Mouse (Mus musculus) myocyte (in vitro differentiated cells): Measurements from ENCODE around the gene Gm49358. TPM values are rescaled to one million over a fixed set of nuclear protein-coding genes. Genes with fewer than 3 reads are reported as not detected.

ENCODE experiments used
- H3K27me3 ChIP-seq: one replicate; pipeline ENCODE4 v1.6.1; 2011; ENCODE audit not compliant: control insufficient read depth, insufficient read depth, insufficient read length
- H3K36me3 ChIP-seq: one replicate; pipeline ENCODE4 v1.6.1; 2011; ENCODE audit not compliant: control insufficient read depth, insufficient read depth
- H3K4me2 ChIP-seq: one replicate; pipeline ENCODE4 v1.6.1; 2011; ENCODE audit warnings: low read depth, control low read depth
- H3K4me3 ChIP-seq: one replicate; pipeline ENCODE4 v1.5.1; 2011; ENCODE audit warnings: mild to moderate bottlenecking, control low read depth, moderate library complexity
- H3K79me2 ChIP-seq: one replicate; pipeline ENCODE4 v1.6.1; 2011; ENCODE audit not compliant: control insufficient read depth, insufficient read depth
- H3ac ChIP-seq: one replicate; pipeline ENCODE4 v1.6.1; 2011; ENCODE audit not compliant: control insufficient read depth, insufficient read length
- CEBPB ChIP-seq: IDR thresholded peaks from 2 replicates; pipeline ENCODE4 v1.6.1; 2011; ENCODE audit warnings: mild to moderate bottlenecking, moderate library complexity; ENCODE audit not compliant: poor library complexity, insufficient read depth, severe bottlenecking
- E2F4 ChIP-seq: IDR thresholded peaks from one replicate; pipeline ENCODE4 v1.6.1; 2011; ENCODE audit warnings: mild to moderate bottlenecking, control low read depth, moderate library complexity; ENCODE audit not compliant: insufficient read depth
- MAX ChIP-seq: IDR thresholded peaks from one replicate; pipeline ENCODE4 v1.6.1; 2011; ENCODE audit warnings: low read depth, mild to moderate bottlenecking, control low read depth
- MYOD1 ChIP-seq, 3 experiments: IDR thresholded peaks; one replicate each; pipeline ENCODE4 v1.6.1; 2011; ENCODE audit warnings: control low read depth in 2 of 3, low read depth in 2 of 3, mild to moderate bottlenecking in 2 of 3, moderate library complexity in 1 of 3; ENCODE audit not compliant: insufficient read length in 2 of 3, control insufficient read depth in 1 of 3
- MYOG ChIP-seq, 3 experiments: IDR thresholded peaks; one replicate each; pipeline ENCODE4 v1.6.1; 2011; ENCODE audit warnings: control low read depth in 2 of 3, low read depth in 2 of 3, mild to moderate bottlenecking in 2 of 3; ENCODE audit not compliant: insufficient read length in 2 of 3, control insufficient read depth in 1 of 3, insufficient read depth in 1 of 3
- POLR2A ChIP-seq: IDR thresholded peaks from one replicate; pipeline ENCODE4 v1.6.1; 2011; ENCODE audit warnings: low read depth, mild to moderate bottlenecking, control low read depth, moderate library complexity; ENCODE audit not compliant: insufficient read length
- POLR2AphosphoS2 ChIP-seq: IDR thresholded peaks from one replicate; pipeline ENCODE4 v1.6.1; 2011; ENCODE audit warnings: low read depth, control low read depth; ENCODE audit not compliant: insufficient read length
- REST ChIP-seq: IDR thresholded peaks from one replicate; pipeline ENCODE4 v1.6.1; 2011; ENCODE audit warnings: mild to moderate bottlenecking, control low read depth, moderate library complexity; ENCODE audit not compliant: insufficient read depth, insufficient read length
- SRF ChIP-seq: IDR thresholded peaks from one replicate; pipeline ENCODE4 v1.6.1; 2011; ENCODE audit warnings: low read depth; ENCODE audit not compliant: control insufficient read depth, insufficient read length
- TCF12 ChIP-seq: IDR thresholded peaks from one replicate; pipeline ENCODE4 v1.6.1; 2011; ENCODE audit warnings: mild to moderate bottlenecking, control low read depth; ENCODE audit not compliant: poor library complexity, insufficient read depth, severe bottlenecking
- TCF3 ChIP-seq: IDR thresholded peaks from one replicate; pipeline ENCODE4 v1.6.1; 2011; ENCODE audit warnings: low read depth, control low read depth; ENCODE audit not compliant: insufficient read length
- USF1 ChIP-seq: IDR thresholded peaks from one replicate; pipeline ENCODE4 v1.6.1; 2011; ENCODE audit warnings: low read depth, mild to moderate bottlenecking, control low read depth, moderate library complexity
- polyA plus RNA-seq: library from polyadenylated mRNA; unstranded; fragments of >200 nt; fragmentation: generic; extraction: Trizol; gene quantifications from one replicate; pipeline ENCODE4 v1.2.1, GENCODE M21; 2012; ENCODE audit warnings: missing spikeins

The Gm49358 gene
- polyA plus RNA-seq, 1 experiment: not detected

- no peaks in the 10 kb centered on the region for H3K36me3 ChIP-seq
- no peak for TF ChIP-seq TCF3
- TF ChIP-seq MAX: no peak
- TF ChIP-seq MYOG (IDR thresholded peaks at IDR 0.05; ENCODE audit: control insufficient read depth in 1 of 3, insufficient read depth in 1 of 3, insufficient read length in 2 of 3, low read depth in 2 of 3): no peak
- TF ChIP-seq MYOD1 (IDR thresholded peaks at IDR 0.05; ENCODE audit: control insufficient read depth in 1 of 3, insufficient read length in 2 of 3, low read depth in 2 of 3): no peak
- no peak for TF ChIP-seq SRF
- TF ChIP-seq POLR2AphosphoS2: no peak
- no peak for TF ChIP-seq TCF12
- H3ac ChIP-seq: no peak overlapping the region
- H3K79me2 ChIP-seq: no peaks in the 10 kb centered on the region
- no peaks in the 10 kb centered on the region for H3K27me3 ChIP-seq
- no peak overlapping the region for H3K4me3 ChIP-seq
- no peak overlapping the region for H3K4me2 ChIP-seq
Observed at GRCm38 (mm10) chr10:86742918-86743317, 20.9 kb upstream of the Gm49358 start.

DNA sequence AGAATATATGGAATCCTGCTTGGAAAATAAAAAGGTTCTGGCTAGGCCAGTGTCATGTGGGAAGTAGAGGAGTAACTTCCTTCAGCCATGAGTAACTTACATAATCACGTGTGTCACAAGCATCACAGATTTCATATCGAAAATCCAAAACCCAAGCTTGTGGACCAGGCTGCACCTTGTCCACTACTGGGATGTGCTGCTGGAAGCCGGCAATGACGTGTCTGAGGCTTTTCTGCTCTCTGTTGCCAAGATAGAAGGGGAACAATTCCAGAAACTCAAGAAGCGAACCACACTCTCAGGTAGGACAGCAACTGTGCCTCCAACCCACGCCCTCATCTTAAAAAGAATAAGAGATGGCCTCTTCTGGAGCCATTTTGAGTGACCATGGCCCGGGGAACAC, 19.5 kb upstream of the Gm49358 start:
- Histone ChIP-seq H3K4me2 (no peak overlapping the region), H3K36me3 (no peaks in the 10 kb centered on the region), H3K79me2 (no peaks in the 10 kb centered on the region), H3K27me3 (no peaks in the 10 kb centered on the region), H3ac (no peak overlapping the region), H3K4me3 (no peak overlapping the region)
- TF ChIP-seq REST (no peak), USF1 (no peak), MYOD1 (IDR thresholded peaks at IDR 0.05; ENCODE audit: control insufficient read depth in 1 of 3, insufficient read length in 2 of 3, low read depth in 2 of 3) (no peak), CEBPB (no peak), MYOG (IDR thresholded peaks at IDR 0.05; ENCODE audit: control insufficient read depth in 1 of 3, insufficient read depth in 1 of 3, insufficient read length in 2 of 3, low read depth in 2 of 3) (no peak)

DNA sequence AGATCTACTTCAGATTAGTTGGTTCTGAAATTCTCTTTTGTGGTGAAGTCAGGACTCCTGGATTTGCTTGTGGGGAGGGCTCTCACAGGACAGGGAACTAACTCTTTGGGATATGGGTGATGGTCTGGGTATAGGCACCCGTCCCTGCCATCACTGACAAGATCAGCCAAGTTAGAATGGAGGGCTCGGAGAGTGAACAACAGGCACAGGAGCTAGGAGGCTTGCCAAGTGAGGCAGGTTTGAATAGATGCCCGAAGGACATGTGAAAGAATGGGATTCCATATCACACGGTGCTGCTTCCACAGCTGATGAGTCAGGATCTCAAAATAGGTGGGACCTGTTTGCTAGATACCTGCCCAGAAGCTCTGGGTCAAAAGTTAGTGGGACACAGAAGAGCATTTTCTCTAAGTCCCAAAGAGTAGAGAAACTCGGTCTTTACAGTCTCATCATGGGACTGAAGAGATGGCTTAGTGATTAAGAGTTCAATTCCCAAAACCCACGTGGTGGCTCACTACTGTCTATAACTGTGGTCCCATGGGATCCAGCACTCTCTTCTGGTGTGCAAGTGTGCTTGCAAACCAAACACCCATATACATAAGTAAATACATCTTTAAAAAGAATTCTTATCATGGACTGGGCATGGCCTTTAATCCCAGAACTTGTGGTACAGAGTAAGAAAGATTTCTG, 7.8 kb upstream of the Gm49358 start:
- Histone ChIP-seq H3K4me3 (no peak overlapping the region), H3K4me2 (no peak overlapping the region), H3ac (no peak overlapping the region), H3K36me3 (no peaks in the 10 kb centered on the region), H3K79me2 (no peaks in the 10 kb centered on the region), H3K27me3 (no peaks in the 10 kb centered on the region)
- no peak for TF ChIP-seq POLR2AphosphoS2
- no peak for TF ChIP-seq POLR2A
- no peak for TF ChIP-seq CEBPB
- TF ChIP-seq MAX: no peak
- no peak for TF ChIP-seq E2F4
- no peak for TF ChIP-seq USF1
- no peak for TF ChIP-seq SRF
- no peak for TF ChIP-seq MYOD1 (IDR thresholded peaks at IDR 0.05; ENCODE audit: control insufficient read depth in 1 of 3, insufficient read length in 2 of 3, low read depth in 2 of 3)
- no peak for TF ChIP-seq TCF3
- TF ChIP-seq TCF12: no peak
- no peak for TF ChIP-seq REST
- TF ChIP-seq MYOG (IDR thresholded peaks at IDR 0.05; ENCODE audit: control insufficient read depth in 1 of 3, insufficient read depth in 1 of 3, insufficient read length in 2 of 3, low read depth in 2 of 3): no peak

GRCm38 (mm10) chr10:86757724-86758123, 6.0 kb upstream of the Gm49358 start:
- Histone ChIP-seq H3K79me2 (no peaks in the 10 kb centered on the region), H3ac (no peak overlapping the region), H3K36me3 (no peaks in the 10 kb centered on the region), H3K4me3 (no peak overlapping the region), H3K27me3 (no peaks in the 10 kb centered on the region), H3K4me2 (no peak overlapping the region)
- no peak for TF ChIP-seq CEBPB
- no peak for TF ChIP-seq SRF
- TF ChIP-seq MAX: no peak
- TF ChIP-seq MYOG (IDR thresholded peaks at IDR 0.05; ENCODE audit: control insufficient read depth in 1 of 3, insufficient read depth in 1 of 3, insufficient read length in 2 of 3, low read depth in 2 of 3): no peak
- no peak for TF ChIP-seq TCF3
- TF ChIP-seq REST: no peak
- no peak for TF ChIP-seq TCF12

DNA sequence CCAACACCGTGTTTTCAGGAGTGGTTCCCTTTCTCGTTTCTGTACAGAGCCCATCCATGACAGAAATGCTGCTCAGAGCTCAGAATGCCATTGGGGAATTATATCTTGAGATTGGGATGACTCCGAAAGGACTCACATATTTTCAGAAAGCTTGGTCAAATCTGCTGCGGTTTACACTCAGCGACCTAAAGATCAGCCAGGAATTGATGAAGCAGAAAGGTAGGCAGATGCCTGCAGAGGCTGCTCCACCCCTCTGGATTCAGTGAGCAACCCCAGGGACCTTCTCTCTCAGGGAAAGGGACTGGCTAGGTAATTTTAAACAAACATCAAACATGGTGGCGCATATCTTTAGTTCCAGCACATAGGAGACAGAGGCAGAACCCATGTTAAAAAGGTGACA, 5.6 kb upstream of the Gm49358 start:
- H3K36me3 ChIP-seq: no peaks in the 10 kb centered on the region
- H3K79me2 ChIP-seq: no peaks in the 10 kb centered on the region
- H3K4me3 ChIP-seq: no peak overlapping the region
- no peak overlapping the region for H3K4me2 ChIP-seq
- TF ChIP-seq POLR2AphosphoS2 (no peak), CEBPB (no peak), E2F4 (no peak), MYOD1 (IDR thresholded peaks at IDR 0.05; ENCODE audit: control insufficient read depth in 1 of 3, insufficient read length in 2 of 3, low read depth in 2 of 3) (no peak), SRF (no peak), TCF3 (no peak), TCF12 (no peak)
- no peaks in the 10 kb centered on the region for H3K27me3 ChIP-seq
- H3ac ChIP-seq: no peak overlapping the region
